Mouse (Mus musculus) cerebellum, postnatal 25 days (tissue): ENCODE measurements at regions not wholly inside any gene's neighbourhood (a gene's known extent, or its start where the extent isn't known, plus 50 kb on each side); places are given as distances from the start of the nearest gene placed in this dataset.
A peak's percentile ranks its signal among the peaks of the same experiment; 100 is the strongest.

Experiments
- DNase-seq, 2 experiments: peaks; one replicate each; pipeline ENCODE4 v3.0.0; 2021; ENCODE audit warnings: mixed read lengths in 2 of 2

GRCm38 (mm10) chr13:112135777-112136176, 152.5 kb upstream of the Ankrd55 start:
- no peak for DNase-seq

GRCm38 (mm10) chr13:112136850-112137249, 151.4 kb upstream of the Ankrd55 start:
- DNase-seq, result no peak

- no peak for DNase-seq
Observed at GRCm38 (mm10) chr13:112140871-112141270, 147.4 kb upstream of the Ankrd55 start.

- DNase-seq, result no peak
Observed at GRCm38 (mm10) chr13:112144393-112145348, 143.6 kb upstream of the Ankrd55 start.

- peak; percentile 50 to 73 for DNase-seq
Observed at GRCm38 (mm10) chr13:112152614-112153550, 135.4 kb upstream of the Ankrd55 start.

- DNase-seq, result peak; percentile 42 to 51
Observed at GRCm38 (mm10) chr13:112153681-112154127, 134.5 kb upstream of the Ankrd55 start.

- no peak for DNase-seq
Observed at GRCm38 (mm10) chr13:112159430-112160172, 128.7 kb upstream of the Ankrd55 start.

- peak; percentile 16 to 22 for DNase-seq
Observed at GRCm38 (mm10) chr13:112160173-112160641, 128.0 kb upstream of the Ankrd55 start.

- no peak for DNase-seq
Observed at GRCm38 (mm10) chr13:112160726-112161125, 127.5 kb upstream of the Ankrd55 start.

- DNase-seq, result no peak
Observed at GRCm38 (mm10) chr13:112161886-112162285, 126.4 kb upstream of the Ankrd55 start.

- DNase-seq, result no peak
Observed at GRCm38 (mm10) chr13:112165921-112166320, 122.3 kb upstream of the Ankrd55 start.

GRCm38 (mm10) chr13:112166338-112166802, 121.9 kb upstream of the Ankrd55 start:
- no peak for DNase-seq

- no peak for DNase-seq
Observed at GRCm38 (mm10) chr13:112168468-112168867, 119.8 kb upstream of the Ankrd55 start.

- no peak for DNase-seq
Observed at GRCm38 (mm10) chr13:112170872-112171271, 117.4 kb upstream of the Ankrd55 start.

GRCm38 (mm10) chr13:112171940-112172715, 116.1 kb upstream of the Ankrd55 start:
- DNase-seq, result no peak

GRCm38 (mm10) chr13:112173973-112174372, 114.3 kb upstream of the Ankrd55 start:
- no peak for DNase-seq

- no peak for DNase-seq
Observed at GRCm38 (mm10) chr13:112178031-112178430, 110.2 kb upstream of the Ankrd55 start.

- no peak for DNase-seq
Observed at GRCm38 (mm10) chr13:112183996-112184395, 104.3 kb upstream of the Ankrd55 start.

GRCm38 (mm10) chr13:112185116-112185515, 103.1 kb upstream of the Ankrd55 start:
- DNase-seq, result no peak

GRCm38 (mm10) chr13:112187226-112187625, 101.0 kb upstream of the Ankrd55 start:
- peak; percentile 16 to 24 for DNase-seq

GRCm38 (mm10) chr13:112188313-112188712, 99.9 kb upstream of the Ankrd55 start:
- peak; percentile 54 to 64 for DNase-seq
